Mouse (Mus musculus) lung, adult 2 months (tissue): ENCODE data around the gene Taf5.

ENCODE experiments used
- CTCF ChIP-seq: fragments of 200-500 bp; IDR thresholded peaks from 2 replicates; pipeline ENCODE4 v1.5.1; 2011; ENCODE audit warnings: mild to moderate bottlenecking, low read length, control low read depth; ENCODE audit not compliant: insufficient read depth
- POLR2A ChIP-seq: fragments of 200-500 bp; IDR thresholded peaks from 2 replicates; pipeline ENCODE4 v1.6.1; 2011; ENCODE audit warnings: low read depth, mild to moderate bottlenecking, control low read depth, low read length, borderline replicate concordance; ENCODE audit errors: extremely low read depth

DNA sequence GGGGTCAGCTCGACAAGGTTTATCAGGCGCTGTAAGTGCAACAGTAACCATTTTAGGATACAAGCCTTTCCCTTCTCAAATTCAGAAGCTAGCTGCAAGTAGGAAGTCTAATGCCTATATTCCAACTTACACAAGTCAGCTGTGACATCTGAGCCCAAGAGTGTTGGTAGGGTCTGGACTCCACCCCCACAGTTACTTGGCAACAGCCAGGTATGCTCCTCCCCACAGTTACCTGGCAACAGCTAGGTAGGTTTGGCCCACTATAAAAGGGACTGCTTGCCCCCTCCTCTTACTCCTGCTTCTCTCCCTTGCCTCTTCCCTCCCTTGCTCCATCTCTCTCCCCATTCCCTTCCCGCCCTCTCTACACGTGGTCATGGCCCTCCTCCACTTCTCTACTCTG is 18.5 kb upstream of the Taf5 start:
- TF ChIP-seq POLR2A (no peak), CTCF (no peak)
